Mouse (Mus musculus): ENCODE measurements at regions not wholly inside any gene's neighbourhood (a gene's known extent, or its start where the extent isn't known, plus 50 kb on each side); places are given as distances from the start of the nearest gene placed in this dataset.

GRCm38 (mm10) chr4:153229221-153229620 is 253.4 kb downstream of the Ajap1 start:
- TF ChIP-seq CTCF (IDR thresholded peaks at IDR 0.05; ENCODE audit: low read depth, low read length) (no peak), GATA2 (IDR thresholded peaks at IDR 0.05; ENCODE audit: borderline replicate concordance, low read depth, low read length) (no peak), GATA1 (IDR thresholded peaks at IDR 0.05; ENCODE audit: borderline replicate concordance, low read length) (no peak), TAL1 (conservative IDR thresholded peaks at IDR 0.05; ENCODE audit: low read depth, low read length) (no peak)

All from G1E (cell line).